Comparison of ENCODE assay signal across 10 mouse cellular contexts in the genomic region with DNA sequence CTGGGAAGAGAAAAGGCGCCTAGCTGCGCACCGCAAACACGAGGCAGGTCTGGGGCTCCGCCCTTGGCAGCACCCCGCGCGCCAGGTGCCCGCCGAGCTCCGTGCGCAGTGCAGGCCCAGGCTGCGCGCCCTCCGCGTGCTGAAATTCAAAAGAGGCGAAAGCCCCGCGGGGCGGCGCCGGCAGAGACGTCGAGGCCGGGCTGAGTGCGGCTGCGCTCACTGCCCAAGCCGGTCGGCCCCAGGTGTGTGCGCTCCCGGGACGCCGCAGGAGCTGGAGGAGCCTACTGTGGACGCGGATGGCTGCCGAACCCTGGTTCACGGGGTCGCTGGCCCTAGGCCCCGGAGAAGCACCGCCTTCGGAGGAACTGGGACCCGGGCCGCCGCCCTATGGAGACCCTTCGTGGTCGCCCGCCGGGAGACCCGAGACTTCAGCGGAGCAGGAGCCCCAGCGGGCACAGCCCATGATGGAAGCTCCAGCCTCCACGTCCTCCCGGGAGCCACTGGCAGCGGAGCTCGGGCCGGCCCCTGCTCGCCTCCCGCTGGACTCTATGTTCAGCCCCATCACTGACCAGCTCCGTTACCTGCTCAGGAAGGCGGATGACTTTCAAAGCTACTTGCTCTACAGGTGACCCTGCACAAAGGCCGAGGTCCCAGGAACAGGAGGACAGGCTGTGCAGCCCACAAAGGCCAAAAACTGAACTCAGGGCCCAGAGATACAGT. TPM values are rescaled to one million over a fixed set of nuclear protein-coding genes. Genes with fewer than 3 reads are reported as not detected.
A peak's percentile ranks its signal among the peaks of the same experiment; 100 is the strongest.
DNase-seq lines count a peak whose midpoint lies in the region; ATAC-seq and TF ChIP-seq lines count a peak whose summit lies in the region.
"Had no signal": no experiment of that assay in that cellular context is flagged by ENCODE, and none has a peak within 500 bp of the region (broad histone marks: within the 10 kb centered on the region; RNA-seq: fewer than 3 reads in every experiment).

Gene 1700067K01Rik (plus strand): TSS at position 222 of the 720 bp plus-strand sequence.

- no peak within 1 kb of the TSS for H3K9ac ChIP-seq in limb, embryonic 15.5 days

- no peak within 1 kb of the TSS for H3K4me3 ChIP-seq in limb, embryonic 15.5 days
- H3K4me3 ChIP-seq in thymus, adult 2 months (ENCODE audit: control insufficient read depth, insufficient read depth, low read length) = no peak within 1 kb of the TSS
- H3K4me3 ChIP-seq: megakaryocyte, embryonic 14.5 days had no signal

- H3K9me3 ChIP-seq in limb, embryonic 15.5 days = no peaks in the 10 kb centered on the region
- H3K9me3 ChIP-seq: megakaryocyte, embryonic 14.5 days had no signal

- no peak within 1 kb of the TSS for H3K27ac ChIP-seq in limb, embryonic 15.5 days
- H3K27ac ChIP-seq in thymus, adult 2 months (ENCODE audit: control insufficient read depth, insufficient read depth, low read length) = no peak within 1 kb of the TSS

- TF ChIP-seq CTCF in thymus, adult 2 months (IDR thresholded peaks at IDR 0.05; ENCODE audit: borderline replicate concordance, control insufficient read depth, extremely low read depth, insufficient read depth, low read length, poor library complexity) = no peak

- H3K4me1 ChIP-seq in limb, embryonic 15.5 days = peaks cover 45% of the 10 kb centered on the region
- H3K4me1 ChIP-seq in thymus, adult 2 months (replicated peaks; ENCODE audit: control insufficient read depth, insufficient read depth, low read length) = peaks cover 41% of the 10 kb centered on the region

- no peak for TF ChIP-seq POLR2A in thymus, adult 2 months (IDR thresholded peaks at IDR 0.05; ENCODE audit: control insufficient read depth, extremely low read depth, insufficient read depth, low read length, poor library complexity)

- no peaks in the 10 kb centered on the region for H3K27me3 ChIP-seq in limb, embryonic 15.5 days
- no peaks in the 10 kb centered on the region for H3K27me3 ChIP-seq in thymus, adult 2 months (ENCODE audit: control insufficient read depth, insufficient read depth, low read length)
- H3K27me3 ChIP-seq: megakaryocyte, embryonic 14.5 days had no signal

- H3K36me3 ChIP-seq in limb, embryonic 15.5 days = peaks cover 31% of the 10 kb centered on the region
- no peaks in the 10 kb centered on the region for H3K36me3 ChIP-seq in thymus, adult 2 months (ENCODE audit: control insufficient read depth, insufficient read depth, low read length)

- 39% methylated on average over 59 of the region's 61 CpGs for WGBS in limb, embryonic 15.5 days
- WGBS in thymus, adult 2 months = 93% methylated on average over 61 of the region's 61 CpGs

- 0 out of 2 replicates have a peak within 1 kb of the TSS, but pooled peaks have one; percentile 14 for H3K4me2 ChIP-seq in limb, embryonic 15.5 days

- ATAC-seq in limb, embryonic 15.5 days (ENCODE audit: insufficient number of reproducible peaks, low FRiP score, low TSS enrichment, low read depth) = no peak
- ATAC-seq in erythroblast, adult 5-6 weeks (replicated peaks; ENCODE audit: low FRiP score, poor library complexity, severe bottlenecking) = no peak

- peak; percentile 28 for DNase-seq in gastrocnemius, postnatal 10 days
- no peak for DNase-seq in gastrocnemius, postnatal 25 days
- DNase-seq in thymus, postnatal 4 days = peak; percentile 26
- DNase-seq in thymus, postnatal 10 days (ENCODE audit: low spot score in 2 of 2) = no peak
- DNase-seq in thymus, adult 2 months = no peak
- DNase-seq in T-cell, adult 2 months (ENCODE audit: low spot score) = no peak

RNA-seq across cellular contexts. Expression of gene 1700067K01Rik, which starts in this region (rescaled TPM):
- total RNA-seq in gastrocnemius, postnatal 10 days (2021) = under 1 TPM in 1 of 2 experiments, not detected in 1; 0.47 TPM
- under 1 TPM; 0.33 to 0.35 TPM for total RNA-seq in gastrocnemius, postnatal 25 days (2021)
- 0.58 and 1.00 TPM in 2 replicates for polyA plus RNA-seq in limb, embryonic 15.5 days (2015; fragmentation: Nextera tagmentation; extraction: Ambion mirVana)
- total RNA-seq in erythroblast, adult 5-6 weeks (2015; ENCODE audit: low replicate concordance) = 1.3 TPM in 1 of 2 replicates, not detected in the other
- 0.51 and 2.6 TPM in 2 replicates for total RNA-seq in erythroblast, adult 5-6 weeks (2017; ENCODE audit: low replicate concordance)
- 1.1 and 1.2 TPM in 2 replicates for polyA plus RNA-seq in thymus, adult 2 months (2012; rRNA removed)
- polyA plus RNA-seq: frontal cortex, adult 2 months had no signal

Comparison
In these comparisons a context has a peak if more than half of its experiments do, and no peak if none do; other contexts are left out.
1. Peak in DNase-seq in gastrocnemius, postnatal 10 days; RNA of the gene not detected or under 1 TPM.